Mouse (Mus musculus) kidney, adult 2 months (tissue): Measurements from ENCODE around the gene Large2.

Experiments used
- CTCF ChIP-seq: fragments of 200-500 bp; conservative IDR thresholded peaks from 2 replicates; pipeline ENCODE4 v1.5.1; 2011; ENCODE audit warnings: low read depth, mild to moderate bottlenecking, control low read depth, low read length, moderate library complexity, mixed read lengths; ENCODE audit not compliant: insufficient read depth, insufficient read length
- POLR2A ChIP-seq: fragments of 200-500 bp; IDR thresholded peaks from one replicate; pipeline ENCODE4 v1.6.1; 2011; ENCODE audit warnings: low read depth, low read length, control low read depth

GRCm38 (mm10) chr2:92375788-92376187 is 1.1 kb upstream of the Large2 start:
- TF ChIP-seq POLR2A (no peak), CTCF (no peak)
